Mouse (Mus musculus): ENCODE measurements at regions not wholly inside any gene's neighbourhood (a gene's known extent, or its start where the extent isn't known, plus 50 kb on each side); places are given as distances from the start of the nearest gene placed in this dataset.
"Not testable (repeated sequence)": the region's sequence is repeated elsewhere in the genome, so short reads cannot be mapped to it uniquely, and the experiment has no call there.

DNA sequence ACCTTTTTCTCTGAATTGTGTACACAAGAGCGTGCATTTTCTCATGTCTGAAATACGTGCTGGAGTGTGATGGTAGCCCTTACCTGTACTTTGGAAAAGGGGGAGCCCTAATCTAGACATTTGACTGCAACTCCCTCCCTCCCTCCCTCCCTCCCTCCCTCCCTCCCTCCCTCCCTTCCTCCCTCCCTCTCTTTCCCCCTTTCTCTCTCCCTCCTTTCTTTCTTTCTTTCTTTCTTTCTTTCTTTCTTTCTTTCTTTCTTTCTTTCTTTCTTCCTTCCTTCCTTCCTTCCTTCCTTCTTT is 82.6 kb upstream of the Nrip1 start:
- DNase-seq (ENCODE audit: extremely low spot score, low read depth, low spot score): not testable (repeated sequence)

DNA sequence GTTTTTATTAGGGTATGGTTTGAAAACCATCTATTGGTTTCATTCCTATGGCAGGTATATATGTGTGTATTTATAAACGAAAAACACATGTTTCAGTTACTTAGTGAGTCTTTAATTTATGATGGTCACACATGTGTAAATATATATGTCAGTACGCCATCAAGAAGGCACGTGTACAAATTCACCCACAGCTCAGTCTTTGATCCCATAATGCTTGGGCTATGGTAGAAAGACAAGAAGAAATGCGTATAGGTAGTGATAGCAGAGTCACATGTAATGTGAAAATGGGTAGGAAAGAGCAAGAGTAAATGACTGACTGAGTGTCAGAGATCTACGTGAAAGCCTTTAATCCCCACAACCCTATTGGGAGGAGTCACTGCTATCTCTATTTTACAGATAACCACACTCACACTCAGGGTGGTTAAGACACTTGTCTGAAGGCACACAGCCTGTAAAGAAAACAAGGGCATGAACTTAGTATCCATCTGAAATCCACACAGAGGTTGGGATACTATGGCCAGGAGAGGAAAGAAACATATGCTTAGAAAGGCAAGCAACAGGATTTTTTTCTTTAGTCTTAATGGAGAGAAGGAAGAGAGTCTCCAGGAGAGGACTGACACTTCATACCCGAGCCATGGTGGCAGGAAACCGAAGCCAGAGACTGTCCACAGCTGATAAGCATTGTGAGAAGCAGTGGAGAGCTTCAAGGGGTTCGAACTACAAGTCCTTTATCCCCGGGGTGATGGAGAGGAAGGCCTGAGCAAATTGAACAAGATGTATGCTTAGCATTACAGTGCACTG is 82.1 kb upstream of the Nrip1 start:
- no peak for DNase-seq (ENCODE audit: extremely low spot score, low read depth, low spot score)

DNA sequence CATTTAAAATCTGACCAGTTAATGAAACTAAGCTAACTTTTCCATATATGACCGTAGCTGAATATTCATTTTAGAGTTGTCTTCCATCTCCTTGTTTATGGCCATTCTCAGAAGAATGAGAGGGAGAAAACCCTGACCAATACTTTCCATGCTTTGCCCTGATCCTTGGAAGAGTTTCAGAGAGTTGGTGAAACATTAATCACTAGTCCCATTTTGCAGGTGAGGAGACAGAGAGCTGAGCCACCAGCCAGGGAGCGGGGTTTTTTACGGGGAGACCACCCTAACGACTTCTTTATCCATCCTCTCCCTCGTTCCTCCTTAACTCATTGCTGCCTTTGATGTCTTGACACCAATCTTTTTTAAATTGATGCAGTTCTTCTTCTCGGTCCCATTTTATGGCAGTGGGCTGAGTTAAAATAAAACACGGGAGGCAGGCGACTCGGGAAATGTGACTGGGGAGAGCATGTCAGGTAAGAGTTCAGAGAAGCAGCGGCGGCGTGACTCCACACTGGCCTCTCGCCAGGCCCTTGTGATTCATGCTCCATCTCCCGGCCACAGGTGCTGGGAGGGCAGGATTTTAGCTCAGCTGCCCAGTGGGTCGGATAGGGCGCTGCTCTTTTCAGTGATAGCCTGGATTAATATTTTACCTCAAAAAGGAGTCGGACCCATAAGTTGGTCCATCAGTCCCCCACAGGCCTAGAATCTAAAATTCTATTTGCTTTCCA is 81.3 kb upstream of the Nrip1 start:
- DNase-seq (ENCODE audit: extremely low spot score, low read depth, low spot score): no peak

DNA sequence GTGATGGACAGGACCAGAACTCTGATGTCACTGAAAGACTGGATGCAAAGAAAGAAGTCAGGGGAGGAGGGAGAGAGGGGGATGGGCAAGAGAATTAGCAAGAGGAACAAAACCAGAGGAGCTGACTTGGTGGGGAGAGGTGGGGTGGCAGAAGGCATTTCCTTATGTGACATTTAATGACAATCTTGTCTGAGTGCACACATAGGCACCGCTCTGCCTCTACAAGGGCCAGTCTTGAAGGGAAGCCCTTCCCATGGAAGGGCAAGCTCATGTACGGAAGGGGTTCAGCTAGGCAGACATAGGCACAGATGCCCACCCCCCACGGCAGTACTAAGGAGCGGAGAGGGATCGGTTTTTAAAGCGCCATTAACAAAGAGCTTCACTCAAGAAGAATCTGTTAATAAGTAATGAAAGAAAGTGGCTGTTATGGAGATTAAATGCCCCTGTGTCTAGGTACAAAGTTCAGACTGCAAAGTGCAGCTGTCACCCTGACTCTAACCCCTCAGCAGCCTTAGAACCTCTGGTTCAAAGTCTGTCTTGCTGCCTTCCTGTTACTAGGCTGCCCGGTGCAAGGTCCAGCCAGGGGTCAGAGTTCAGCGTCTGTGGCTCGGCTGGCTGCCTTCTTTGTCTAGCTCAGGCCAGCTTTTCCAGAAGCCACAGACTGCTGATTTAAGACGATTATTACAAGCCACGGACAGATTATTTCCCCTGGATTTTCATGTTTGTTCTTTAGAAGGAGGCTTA is 80.0 kb upstream of the Nrip1 start:
- peak; percentile 28 for DNase-seq (ENCODE audit: extremely low spot score, low read depth, low spot score)

DNA sequence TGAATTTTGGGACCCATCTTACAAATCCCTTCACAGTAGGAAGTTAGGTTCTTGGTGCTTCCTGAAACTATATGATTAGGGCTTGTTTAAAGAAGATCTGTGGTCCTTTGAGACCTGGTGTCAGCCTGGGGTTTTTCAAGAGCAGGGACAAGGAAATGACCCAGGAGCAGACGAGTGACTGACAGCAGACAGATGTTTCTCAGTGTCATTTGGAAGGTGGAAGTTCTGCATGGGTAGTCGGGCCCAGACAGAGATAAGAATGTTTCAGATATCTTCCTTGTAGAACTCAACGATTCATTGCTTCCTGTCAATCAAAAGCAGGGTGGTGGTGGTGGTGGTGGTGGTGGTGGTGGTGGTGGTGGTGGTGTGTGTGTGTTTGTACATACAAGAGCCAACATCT is 75.1 kb upstream of the Nrip1 start:
- DNase-seq (ENCODE audit: extremely low spot score, low read depth, low spot score): no peak

DNA sequence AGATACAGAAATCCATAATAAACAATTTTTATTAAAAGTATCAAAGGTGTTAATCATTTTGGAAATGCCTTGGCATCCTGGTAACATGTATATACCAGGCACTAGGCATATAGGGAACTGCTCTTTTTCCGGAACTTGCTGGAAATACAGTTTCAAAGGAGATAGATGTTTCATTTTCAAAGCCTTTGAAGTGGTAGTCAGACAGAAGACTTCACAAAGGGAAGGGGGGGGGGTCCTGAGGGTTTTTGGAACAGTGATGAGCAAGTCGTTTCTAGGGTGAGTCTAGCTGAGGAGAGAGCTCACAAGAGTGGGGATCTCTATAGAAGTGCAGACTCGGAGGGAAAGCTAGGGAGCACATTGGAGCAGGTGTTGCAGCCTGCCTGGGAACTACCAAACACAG is 73.4 kb upstream of the Nrip1 start:
- DNase-seq (ENCODE audit: extremely low spot score, low read depth, low spot score): no peak

DNA sequence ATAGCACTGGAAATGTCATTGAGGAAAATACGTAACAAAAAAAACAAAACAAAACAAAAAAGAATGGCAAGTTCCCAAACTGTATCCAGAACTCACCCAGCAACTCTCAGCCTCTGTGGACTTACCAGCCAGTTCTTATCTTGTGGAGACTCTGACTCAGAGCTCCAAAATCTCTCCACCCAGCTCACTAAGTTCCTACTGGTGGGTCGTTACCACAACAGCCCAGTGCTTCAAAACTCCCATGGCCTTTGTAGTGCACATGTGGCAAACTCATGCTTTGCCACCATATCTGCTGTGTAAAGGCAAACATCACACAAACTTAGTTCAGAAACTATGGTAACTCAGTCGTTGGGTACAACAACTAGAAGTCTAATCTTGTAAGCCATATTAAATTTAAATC is 71.0 kb upstream of the Nrip1 start:
- no peak for DNase-seq (ENCODE audit: extremely low spot score, low read depth, low spot score)

DNA sequence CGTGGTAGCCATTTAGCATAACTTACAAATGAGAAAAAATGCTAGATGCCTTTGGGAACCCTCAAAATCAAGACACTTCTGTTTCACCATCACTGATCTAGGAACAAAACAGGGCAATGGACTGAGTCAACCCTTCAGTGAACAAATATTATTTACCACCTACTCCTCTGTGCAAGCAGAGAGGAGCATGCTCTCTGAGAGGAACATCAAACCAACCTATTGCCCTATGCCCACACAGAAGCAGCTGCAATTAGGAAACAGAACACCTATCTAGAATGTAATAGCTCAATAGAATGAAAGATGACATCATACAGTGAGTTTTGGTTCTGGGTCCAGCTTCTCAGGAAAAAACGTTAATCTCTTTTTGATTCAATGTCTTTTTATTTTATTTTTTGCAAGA is 69.0 kb upstream of the Nrip1 start:
- DNase-seq (ENCODE audit: extremely low spot score, low read depth, low spot score): no peak

DNA sequence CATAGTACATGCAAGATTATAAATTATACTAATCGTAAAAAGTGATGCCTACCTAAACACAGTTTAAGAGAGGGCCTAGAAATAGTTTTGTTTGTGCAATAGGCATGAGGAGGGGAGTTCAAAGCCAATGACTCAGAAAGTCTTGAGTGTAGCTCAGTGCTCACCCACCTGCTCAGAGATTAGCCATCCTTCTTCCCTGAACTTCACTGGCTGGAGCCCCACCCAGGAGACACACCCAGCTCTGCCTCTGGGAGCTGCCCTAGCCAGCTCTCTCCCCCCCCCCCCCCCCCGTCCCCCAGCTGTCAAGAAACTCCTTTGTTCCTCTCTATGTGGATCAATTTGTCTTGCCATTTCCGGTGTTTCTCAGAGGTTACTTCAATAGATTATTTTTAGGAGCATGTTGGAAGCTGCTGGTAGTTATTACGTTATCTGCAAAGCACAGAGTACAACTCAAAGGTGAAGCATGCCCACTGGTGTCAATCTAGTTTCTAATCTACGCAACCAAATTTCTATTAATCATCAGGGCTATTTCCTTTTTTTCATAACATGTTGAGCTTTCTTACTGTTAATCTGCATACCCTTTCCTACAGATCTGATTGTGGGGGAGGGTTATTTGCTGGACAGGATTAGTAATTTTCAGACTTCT is 68.3 kb upstream of the Nrip1 start:
- no peak for DNase-seq (ENCODE audit: extremely low spot score, low read depth, low spot score)

DNA sequence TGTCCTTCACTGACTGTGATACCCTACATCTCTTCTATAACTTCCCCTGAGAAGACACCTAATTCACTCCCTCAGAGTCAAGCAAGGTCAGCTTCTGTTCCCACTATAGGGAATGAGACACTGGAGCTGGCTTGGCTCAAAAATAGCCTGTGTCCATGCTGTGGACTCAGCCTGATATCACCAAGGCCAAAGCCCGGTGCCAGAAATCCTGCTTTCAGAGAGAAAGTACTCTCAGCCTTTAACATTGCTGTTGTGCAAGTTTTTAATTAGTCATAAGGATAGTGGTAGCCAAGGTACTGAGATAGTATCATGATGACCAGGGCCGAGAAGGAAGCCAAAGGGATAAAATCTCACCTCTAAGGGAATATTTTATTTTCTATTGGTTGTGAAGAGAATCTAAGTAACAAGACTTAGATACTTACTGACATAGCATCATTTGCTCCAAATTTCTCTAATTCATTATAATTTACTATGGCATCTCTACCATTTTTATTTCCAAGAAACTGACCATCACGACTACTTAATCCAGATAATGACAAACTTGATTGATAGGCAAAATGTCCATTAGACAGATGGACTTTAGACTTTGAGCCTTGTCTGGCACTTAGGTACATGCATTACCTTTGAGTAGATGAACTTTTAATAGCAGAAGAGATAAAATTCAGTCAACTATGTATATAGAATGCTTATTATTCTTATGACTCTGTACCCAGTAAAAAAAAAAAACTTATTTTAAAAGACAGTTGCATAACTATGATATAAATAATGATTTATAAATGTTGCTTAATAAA is 64.7 kb upstream of the Nrip1 start:
- DNase-seq (ENCODE audit: extremely low spot score, low read depth, low spot score): no peak

DNA sequence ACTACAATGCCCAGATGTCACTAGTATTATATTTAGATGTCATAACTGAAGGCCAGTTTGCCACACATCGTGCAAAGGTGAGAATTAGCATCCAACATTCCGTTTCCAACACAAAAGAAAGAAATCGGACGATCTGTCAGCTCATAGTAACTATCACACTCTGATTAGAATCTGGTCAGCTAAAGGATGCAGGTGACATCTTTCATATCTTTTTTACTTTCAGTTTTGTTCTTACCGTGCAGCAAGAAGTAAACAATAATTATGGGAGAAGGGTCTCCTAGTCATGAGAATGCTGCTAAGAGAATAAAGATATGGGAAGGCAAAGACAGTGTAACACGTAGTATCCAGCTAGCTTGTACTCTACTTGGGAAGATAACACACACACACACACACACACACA is 62.7 kb upstream of the Nrip1 start:
- no peak for DNase-seq (ENCODE audit: extremely low spot score, low read depth, low spot score)

DNA sequence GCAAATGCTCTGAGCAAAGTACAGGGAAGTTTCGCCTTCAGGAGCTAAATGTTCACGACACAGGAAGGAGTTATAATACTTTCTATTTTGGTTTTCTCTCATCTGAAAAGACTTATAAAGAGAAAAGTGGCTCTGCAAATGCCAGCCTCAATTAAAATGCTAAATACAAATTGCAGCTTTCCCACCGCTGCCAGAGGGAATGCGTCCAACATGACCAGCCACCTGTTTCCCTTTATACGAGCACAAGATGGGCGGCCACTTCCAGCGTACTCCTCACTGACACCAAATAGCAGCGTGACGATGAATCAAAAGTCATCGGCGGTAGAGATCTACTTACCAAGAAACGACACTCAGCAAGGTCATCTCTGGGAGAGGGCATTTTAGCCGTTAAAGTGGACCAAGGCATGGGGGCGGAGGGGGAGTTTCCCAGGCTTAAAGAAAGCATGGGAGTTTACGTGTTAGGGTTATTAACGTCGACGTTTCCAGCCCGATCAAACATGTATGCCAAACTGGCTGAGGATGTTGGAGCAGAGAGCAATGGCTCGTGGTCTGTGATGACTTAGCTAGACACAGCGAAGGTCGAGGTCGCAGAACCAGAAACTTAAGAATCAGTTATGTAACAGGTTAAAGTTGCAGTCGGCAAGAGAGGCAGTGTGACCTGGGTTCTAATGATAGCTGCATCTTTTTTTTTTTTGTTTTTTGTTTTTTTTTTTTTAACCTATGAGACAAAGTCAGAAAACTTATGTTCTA is 59.6 kb upstream of the Nrip1 start:
- DNase-seq (ENCODE audit: extremely low spot score, low read depth, low spot score): no peak

DNA sequence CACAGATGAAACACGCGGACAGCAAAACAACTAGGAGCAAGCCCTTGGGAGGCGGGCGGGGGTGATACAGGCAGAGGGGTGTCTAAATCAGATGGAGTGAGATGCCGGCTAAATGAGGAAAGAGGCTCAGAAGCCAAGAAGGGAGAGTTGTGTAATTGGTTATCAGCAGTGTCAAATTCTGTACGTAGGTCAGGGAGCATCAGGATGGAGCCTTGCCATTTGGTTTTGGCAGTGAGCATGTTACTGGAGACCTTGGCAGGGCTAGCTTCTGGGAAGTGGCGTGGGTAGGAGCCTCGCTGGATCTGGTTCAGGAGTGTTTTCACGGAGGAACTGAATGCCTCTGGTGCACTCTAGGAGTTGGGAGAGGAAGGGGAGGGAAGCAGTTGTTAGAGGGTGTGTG is 58.7 kb upstream of the Nrip1 start:
- DNase-seq (ENCODE audit: extremely low spot score, low read depth, low spot score): no peak

DNA sequence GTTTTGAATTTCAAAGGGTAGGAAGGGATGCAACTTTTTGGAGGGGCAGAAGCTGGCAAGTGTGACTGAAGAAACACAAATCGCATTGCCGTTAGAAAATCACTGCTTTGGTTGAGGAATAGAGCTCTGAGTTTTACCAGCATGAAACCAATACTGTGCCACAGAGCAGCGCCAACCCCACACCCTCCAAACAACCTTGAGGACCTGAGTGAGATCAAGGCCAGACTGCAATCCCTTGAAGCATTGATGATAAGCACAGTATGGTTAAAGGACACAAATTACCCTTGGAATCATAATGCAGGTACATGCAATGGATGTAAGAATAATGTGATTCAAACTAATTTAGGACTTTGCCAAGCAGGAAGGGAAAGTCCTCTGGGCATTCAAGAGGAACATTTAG is 55.5 kb upstream of the Nrip1 start:
- no peak for DNase-seq (ENCODE audit: extremely low spot score, low read depth, low spot score)

DNA sequence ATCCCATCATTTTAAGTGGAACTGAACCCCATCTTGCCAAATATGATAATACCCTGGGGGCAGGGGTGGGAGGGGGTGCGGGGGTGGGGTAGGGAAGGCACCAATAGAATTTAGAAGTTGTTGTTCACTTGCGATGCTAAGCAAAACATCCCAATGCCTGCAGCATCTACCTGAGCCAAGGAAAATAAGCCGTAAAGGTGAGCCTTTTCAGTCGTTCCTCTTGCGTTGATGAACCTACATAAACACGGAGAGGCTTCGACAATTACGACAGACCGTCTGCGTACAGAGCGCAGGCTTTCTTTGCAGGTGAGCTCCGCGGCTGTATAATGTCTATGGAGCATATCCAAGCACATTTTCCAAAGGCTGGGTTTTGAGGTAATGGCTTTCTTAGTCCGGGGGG is 50.3 kb upstream of the Nrip1 start:
- DNase-seq (ENCODE audit: extremely low spot score, low read depth, low spot score): no peak
